Mouse (Mus musculus) effector memory CD4-positive, alpha-beta T cell, adult 7 months (primary cell): ENCODE measurements around the gene Fuca2. TPM values are rescaled to one million over a fixed set of nuclear protein-coding genes. Genes with fewer than 3 reads are reported as not detected.

Source experiments
- polyA plus RNA-seq: library from polyadenylated mRNA; unstranded; fragments of 100-300 nt; shearing (Covaris generic); gene quantifications from one replicate; pipeline ENCODE4 v1.2.1, GENCODE M21; 2017

Fuca2 gene
- 26.4 TPM for polyA plus RNA-seq

DNA sequence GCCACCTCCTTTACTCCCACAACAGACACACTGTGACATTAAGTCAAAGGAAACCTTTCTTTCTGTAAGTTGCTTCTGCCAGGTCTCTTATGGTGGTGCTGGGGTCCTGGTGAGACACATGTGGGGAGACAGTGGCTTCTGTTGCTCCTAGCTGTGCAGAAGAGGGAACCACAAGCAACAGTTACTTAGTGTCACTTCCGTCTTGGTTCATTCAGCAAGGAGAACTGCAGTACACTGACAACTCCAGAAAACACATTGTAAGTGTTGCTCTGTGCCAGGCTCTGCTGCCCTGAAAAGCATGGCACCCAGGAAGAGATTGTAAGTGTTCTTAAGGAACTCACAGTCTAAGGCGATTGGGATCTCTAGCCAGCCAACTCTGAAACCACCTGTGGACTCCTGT, at the start of gene Fuca2:
Gene Fuca2, plus strand, starts transcription at position 210 of the 400 bp plus-strand sequence.

GRCm38 (mm10) chr10:13473833-13474567, 25.3 kb upstream of the Fuca2 start, which contains the start of gene Phactr2:
TSS of gene Phactr2 (minus strand) at chr10:13474412.

GRCm38 (mm10) chr10:13552646-13553497, 53.5 kb downstream of the Fuca2 start, which contains the start of the genes Adat2 and Pex3:
TSS of gene Adat2 (plus strand) at chr10:13552894.
TSS of gene Pex3 (minus strand) at chr10:13553142.

Other genes with a start within 250 kb of the Fuca2 start
- 2.2 TPM for gene Phactr2, start 25.1 kb upstream of the Fuca2 start, polyA plus RNA-seq
- gene Adat2, start 53.4 kb downstream of the Fuca2 start, polyA plus RNA-seq: 3.2 TPM
- gene Pex3, start 53.6 kb downstream of the Fuca2 start, polyA plus RNA-seq: 35.7 TPM